Mouse (Mus musculus): ENCODE measurements at regions not wholly inside any gene's neighbourhood (a gene's known extent, or its start where the extent isn't known, plus 50 kb on each side); places are given as distances from the start of the nearest gene placed in this dataset.

DNA sequence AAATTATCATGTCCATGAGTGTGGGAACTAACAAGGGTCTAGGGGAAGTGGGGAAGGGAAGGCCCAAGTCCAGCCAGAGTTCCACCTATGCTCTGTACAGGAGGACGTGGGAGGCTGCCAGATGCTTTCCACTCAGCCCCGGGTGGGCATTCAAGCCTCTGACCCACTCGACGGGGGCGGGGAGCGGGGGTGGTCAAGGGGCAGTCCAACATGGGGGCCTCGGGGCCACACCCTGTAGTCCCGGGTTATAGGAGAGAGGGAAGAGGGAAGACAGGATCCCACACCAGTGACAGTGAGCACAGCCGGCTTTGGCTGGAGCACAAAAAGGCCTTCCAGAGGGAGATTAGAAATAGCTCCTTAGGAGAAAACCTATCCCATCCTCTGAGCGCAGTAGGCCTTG, 283.1 kb upstream of the Ddi1 start:
- DNase-seq (ENCODE audit: low read depth, low spot score) = no peak

DNA sequence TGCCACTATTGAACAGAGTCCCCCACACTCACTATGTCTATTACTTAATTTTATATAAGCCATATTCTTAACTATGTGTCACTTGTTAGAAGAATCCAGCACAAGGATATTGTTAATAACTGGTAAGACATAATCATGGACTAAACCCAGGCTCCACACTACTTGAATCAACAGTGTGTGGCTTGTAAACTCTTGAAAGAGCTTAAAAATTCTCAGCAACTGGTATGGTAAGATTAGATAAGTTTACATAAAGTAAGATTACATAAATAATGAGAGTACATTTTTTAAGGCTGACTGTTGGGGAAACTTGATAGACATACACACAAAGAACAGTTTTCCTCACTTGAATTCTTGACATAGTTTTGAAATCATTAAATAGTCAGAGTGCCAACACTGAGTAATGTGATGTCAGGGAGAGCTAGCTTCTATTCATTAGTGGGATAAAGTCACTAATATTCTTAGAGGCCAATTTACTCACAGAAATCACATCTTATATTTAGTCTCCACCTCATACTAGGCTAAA, 270.6 kb upstream of the Ddi1 start:
- no peak for DNase-seq (ENCODE audit: low read depth, low spot score)

DNA sequence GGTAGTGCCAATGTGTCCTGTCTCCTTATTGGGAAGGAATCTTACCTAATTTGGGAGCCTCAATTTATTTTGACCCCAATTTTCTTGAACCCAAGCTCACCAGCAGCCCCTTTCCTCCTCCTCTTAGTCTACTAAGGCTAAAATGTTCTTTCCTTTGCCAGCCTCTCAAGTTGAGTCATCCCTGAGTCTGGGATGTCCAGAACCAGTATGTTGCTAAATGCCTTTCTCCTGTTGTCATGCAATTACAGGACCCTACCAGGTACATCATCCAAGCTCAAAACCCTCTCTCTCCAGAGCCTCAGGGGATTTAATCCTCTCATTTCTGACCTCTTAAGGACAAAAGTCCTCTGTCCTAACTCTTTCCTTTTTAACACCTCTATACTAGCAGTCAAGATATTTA, 259.2 kb upstream of the Ddi1 start:
- no peak for DNase-seq (ENCODE audit: low read depth, low spot score)

DNA sequence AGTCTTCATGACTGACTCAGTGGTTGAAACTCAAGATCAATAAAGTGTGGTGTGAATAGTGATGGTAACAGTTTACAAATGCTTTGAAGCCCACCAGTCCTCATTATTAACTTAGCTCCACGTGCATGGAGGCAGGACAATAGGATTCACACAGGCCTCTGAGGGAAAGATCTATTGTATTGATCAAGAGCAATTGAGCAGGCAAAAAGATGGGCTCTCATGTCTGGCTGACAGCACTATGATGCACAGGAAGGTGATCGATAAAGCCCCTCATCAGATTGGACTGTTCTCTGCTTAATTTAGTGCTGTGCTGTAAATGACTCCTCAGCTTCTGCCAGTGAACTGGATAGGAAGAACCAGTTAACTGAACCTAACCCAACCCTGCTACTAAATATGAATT, 247.5 kb upstream of the Ddi1 start:
- DNase-seq (ENCODE audit: low read depth, low spot score) = no peak

DNA sequence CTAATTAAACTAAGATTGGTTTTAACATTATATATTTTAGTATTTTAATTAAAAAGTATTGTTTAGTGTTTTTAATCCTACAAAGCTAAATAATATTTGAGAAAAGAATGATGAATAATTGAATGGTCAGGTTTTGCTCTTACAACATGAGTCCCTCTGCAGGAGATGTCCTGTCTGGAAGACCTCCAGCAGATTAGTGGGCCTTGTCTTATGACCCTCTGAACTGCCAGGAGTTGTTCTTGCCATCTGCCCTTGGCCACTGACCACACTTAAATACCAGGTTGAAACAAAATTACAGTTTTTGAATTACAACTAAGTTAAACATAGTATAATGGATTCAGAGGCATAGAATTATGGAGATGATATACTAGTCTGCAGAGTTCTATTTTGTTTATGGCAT, 228.1 kb upstream of the Ddi1 start:
- no peak for DNase-seq (ENCODE audit: low read depth, low spot score)

DNA sequence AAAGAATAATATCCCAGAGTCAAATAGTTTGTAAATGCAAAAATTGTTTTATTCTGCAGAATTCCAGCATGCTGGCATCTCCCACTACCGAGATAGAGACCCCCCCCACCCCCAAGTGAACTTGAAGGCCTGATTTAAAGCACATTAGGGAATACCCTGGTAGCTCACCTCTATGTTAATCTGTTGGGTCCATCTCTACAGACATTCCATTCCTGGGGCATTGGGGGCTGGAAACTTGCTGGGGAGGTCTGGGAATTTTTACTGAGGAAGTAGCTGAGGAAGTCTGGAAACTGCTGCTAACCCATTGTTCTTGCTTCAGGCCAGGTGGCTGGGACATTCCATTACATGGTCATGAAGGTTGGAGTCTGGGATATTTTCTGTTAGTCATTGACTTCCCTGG, 210.8 kb upstream of the Ddi1 start:
- no peak for DNase-seq (ENCODE audit: low read depth, low spot score)

DNA sequence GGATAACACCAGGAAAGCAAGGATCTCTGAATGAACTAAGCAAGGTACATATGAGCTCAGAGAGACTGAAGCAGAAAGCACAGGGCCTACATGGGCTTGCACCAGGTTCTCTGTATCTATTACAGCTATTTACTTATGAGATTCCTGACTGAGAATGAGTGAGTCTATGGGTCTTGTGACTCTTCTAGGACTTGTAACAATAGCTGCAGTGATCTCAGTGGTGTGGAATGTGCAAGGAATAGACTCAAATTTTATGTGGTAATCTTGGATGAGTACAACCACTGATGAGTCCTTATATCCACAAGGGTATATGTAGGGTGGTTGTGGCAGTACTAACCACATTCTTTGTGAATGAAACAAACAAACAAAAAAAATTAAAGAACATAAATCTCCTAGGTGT, 184.9 kb upstream of the Ddi1 start:
- DNase-seq (ENCODE audit: low read depth, low spot score) = no peak

DNA sequence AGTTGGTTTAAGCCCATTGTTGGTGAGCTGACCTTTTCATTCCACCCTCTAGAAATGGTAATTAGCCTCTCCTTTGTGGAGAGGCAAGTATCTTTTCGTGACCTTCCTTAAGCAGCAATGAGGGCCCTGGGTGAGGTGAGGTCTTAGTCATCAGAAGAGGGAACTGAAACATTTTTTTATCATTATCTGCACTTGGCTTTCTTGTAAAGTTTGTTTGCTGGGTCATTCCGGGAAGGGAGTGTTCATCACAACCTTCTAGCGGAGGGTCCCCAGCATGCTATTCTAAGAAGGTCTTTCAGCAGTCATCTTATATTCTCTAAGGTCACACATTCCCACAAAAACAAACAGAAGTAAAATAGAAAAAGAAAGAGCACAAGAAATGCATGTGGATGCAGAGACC, 165.6 kb upstream of the Ddi1 start:
- peak; percentile 3 for DNase-seq (ENCODE audit: low read depth, low spot score)

DNA sequence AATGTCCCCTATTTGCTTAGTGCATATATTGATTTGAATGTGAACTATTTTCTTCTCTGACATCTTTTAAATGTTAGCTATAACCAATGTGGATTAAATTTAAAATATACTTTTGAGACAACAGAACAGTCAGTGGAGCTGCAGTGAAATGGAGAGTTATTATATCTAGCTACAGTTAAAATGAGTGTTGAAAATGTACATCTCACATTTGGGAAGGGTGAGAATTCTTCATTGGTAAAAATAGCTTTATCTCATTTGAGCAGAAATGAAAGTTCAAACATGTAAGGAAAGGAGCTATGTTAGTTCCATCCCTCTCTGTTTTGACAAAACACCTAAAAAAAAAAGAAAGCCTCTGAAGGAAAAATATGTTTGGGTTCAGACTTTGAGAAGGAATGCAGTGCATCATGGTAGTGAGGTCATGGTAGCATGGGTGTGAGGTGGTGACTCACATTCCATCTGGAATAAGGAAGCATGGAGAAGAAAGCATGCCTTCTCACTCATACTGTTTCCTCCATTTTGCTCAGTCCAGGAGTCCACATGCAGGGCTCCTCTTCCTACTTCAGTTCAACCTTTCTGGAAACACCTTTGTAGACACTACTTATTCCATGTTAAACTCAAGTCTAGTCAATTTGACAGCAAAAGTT, 164.3 kb upstream of the Ddi1 start:
- no peak for DNase-seq (ENCODE audit: low read depth, low spot score)

DNA sequence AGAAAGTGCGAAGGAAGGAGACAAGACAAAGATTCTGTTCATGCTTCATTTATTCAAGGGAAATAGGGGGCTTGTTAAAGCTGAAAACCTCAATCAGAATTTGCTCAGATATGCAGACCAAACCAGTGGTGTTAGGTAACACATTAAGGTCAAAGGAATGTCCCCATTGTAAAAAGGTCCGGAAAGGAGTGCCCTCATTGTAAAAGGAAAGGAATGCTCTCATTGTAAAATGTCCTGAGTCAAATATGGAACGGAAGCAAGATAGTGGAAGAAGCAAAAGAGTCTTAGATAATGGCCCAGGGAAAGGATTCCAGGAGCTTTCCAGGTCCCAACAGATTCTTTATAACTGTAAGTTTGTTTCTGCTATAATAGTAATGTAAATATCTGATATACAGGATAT, 161.2 kb upstream of the Ddi1 start:
- DNase-seq (ENCODE audit: low read depth, low spot score) = peak; percentile 21

DNA sequence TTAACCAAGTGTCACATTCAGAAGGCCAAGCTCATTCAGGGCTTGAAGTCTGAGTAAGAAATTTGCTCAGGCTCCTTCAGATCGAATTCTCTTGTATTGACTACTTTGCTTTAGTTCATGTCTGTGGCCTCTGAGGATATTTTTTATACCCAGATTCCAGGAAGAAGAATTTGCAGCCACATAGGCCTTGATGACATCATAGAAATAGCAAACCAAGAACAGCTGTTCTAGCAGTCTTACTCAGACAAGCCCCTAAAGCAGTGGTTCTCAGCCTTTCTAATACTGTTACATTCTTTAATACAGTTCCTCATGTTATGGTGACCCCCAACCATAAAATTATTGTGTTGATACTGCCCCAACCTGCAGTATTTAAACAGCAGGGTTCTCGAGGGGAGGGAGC, 160.8 kb upstream of the Ddi1 start:
- DNase-seq (ENCODE audit: low read depth, low spot score) = no peak
